Mouse (Mus musculus): Measurements from ENCODE around the gene Lin28b. TPM values are rescaled to one million over a fixed set of nuclear protein-coding genes. Genes with fewer than 3 reads are reported as not detected.

Lin28b gene
- total RNA-seq, 4 experiments from 2014 or later, result 1.6 to 2.6 (median 2.3) TPM

GRCm38 (mm10) chr10:45328196-45329000, 157.8 kb downstream of the Lin28b start:
- no peak for DNase-seq (ENCODE audit: low spot score in 2 of 2)

Other genes with a start within 250 kb of the Lin28b start
- 1 to 10 TPM; 2.9 to 4.4 (median 3.8) TPM for gene Bves, start 150.6 kb downstream of the Lin28b start, total RNA-seq (2022)
- gene Hace1, start 91.4 kb upstream of the Lin28b start, total RNA-seq (2022), result 10 to 100 TPM; 40.8 to 47.0 (median 43.2) TPM